Mouse (Mus musculus): ENCODE data around the gene Phex. TPM values are rescaled to one million over a fixed set of nuclear protein-coding genes. Genes with fewer than 3 reads are reported as not detected.
A peak's percentile ranks its signal among the peaks of the same experiment; 100 is the strongest.

Phex gene
- polyA plus RNA-seq (2012; rRNA removed) = 0.21 and 0.42 TPM in 2 replicates

- Histone ChIP-seq H3K27ac (ENCODE audit: insufficient read depth, low read length) (no peak within 1 kb of the TSS), H3K4me3 (ENCODE audit: insufficient read depth, low read length) (no peak within 1 kb of the TSS), H3K4me1 (ENCODE audit: control insufficient read depth, insufficient read depth, low read length) (no peaks in the 10 kb centered on the region)
- TF ChIP-seq POLR2A (IDR thresholded peaks at IDR 0.05; ENCODE audit: extremely low read depth, insufficient read depth, low read length) = no peak
- no peak for TF ChIP-seq CTCF (IDR thresholded peaks at IDR 0.05; ENCODE audit: extremely low read depth, insufficient read depth, low read length)
Observed at GRCm38 (mm10) chrX:157415212-157415611, at the start of gene Phex. Gene Phex (minus strand): TSS chrX:157415312.

- Histone ChIP-seq H3K4me3 (ENCODE audit: insufficient read depth, low read length) (no peak overlapping the region), H3K27ac (ENCODE audit: insufficient read depth, low read length) (no peak overlapping the region), H3K4me1 (ENCODE audit: control insufficient read depth, insufficient read depth, low read length) (no peaks in the 10 kb centered on the region)
- TF ChIP-seq POLR2A (IDR thresholded peaks at IDR 0.05; ENCODE audit: extremely low read depth, insufficient read depth, low read length) (no peak), CTCF (IDR thresholded peaks at IDR 0.05; ENCODE audit: extremely low read depth, insufficient read depth, low read length) (no peak)
Observed at GRCm38 (mm10) chrX:157462716-157463115, 47.6 kb upstream of the Phex start.

GRCm38 (mm10) chrX:157454430-157454829 is 39.3 kb upstream of the Phex start:
- Histone ChIP-seq H3K27ac (ENCODE audit: insufficient read depth, low read length) (no peak overlapping the region), H3K4me3 (ENCODE audit: insufficient read depth, low read length) (no peak overlapping the region), H3K4me1 (ENCODE audit: control insufficient read depth, insufficient read depth, low read length) (no peaks in the 10 kb centered on the region)
- no peak for TF ChIP-seq POLR2A (IDR thresholded peaks at IDR 0.05; ENCODE audit: extremely low read depth, insufficient read depth, low read length)
- peak; percentile 84 for TF ChIP-seq CTCF (IDR thresholded peaks at IDR 0.05; ENCODE audit: extremely low read depth, insufficient read depth, low read length)

GRCm38 (mm10) chrX:157449000-157449399 is 33.9 kb upstream of the Phex start:
- TF ChIP-seq POLR2A (IDR thresholded peaks at IDR 0.05; ENCODE audit: extremely low read depth, insufficient read depth, low read length) (no peak), CTCF (IDR thresholded peaks at IDR 0.05; ENCODE audit: extremely low read depth, insufficient read depth, low read length) (no peak)
- Histone ChIP-seq H3K27ac (ENCODE audit: insufficient read depth, low read length) (no peak overlapping the region), H3K4me1 (ENCODE audit: control insufficient read depth, insufficient read depth, low read length) (no peaks in the 10 kb centered on the region), H3K4me3 (ENCODE audit: insufficient read depth, low read length) (no peak overlapping the region)

- TF ChIP-seq POLR2A (IDR thresholded peaks at IDR 0.05; ENCODE audit: extremely low read depth, insufficient read depth, low read length) (no peak), CTCF (IDR thresholded peaks at IDR 0.05; ENCODE audit: extremely low read depth, insufficient read depth, low read length) (no peak)
- no peak overlapping the region for H3K27ac ChIP-seq (ENCODE audit: insufficient read depth, low read length)
- H3K4me3 ChIP-seq (ENCODE audit: insufficient read depth, low read length) = no peak overlapping the region
- no peaks in the 10 kb centered on the region for H3K4me1 ChIP-seq (ENCODE audit: control insufficient read depth, insufficient read depth, low read length)
Observed at GRCm38 (mm10) chrX:157447431-157447830, 32.3 kb upstream of the Phex start.

GRCm38 (mm10) chrX:157434768-157435167 is 19.7 kb upstream of the Phex start:
- no peak for TF ChIP-seq CTCF (IDR thresholded peaks at IDR 0.05; ENCODE audit: extremely low read depth, insufficient read depth, low read length)
- TF ChIP-seq POLR2A (IDR thresholded peaks at IDR 0.05; ENCODE audit: extremely low read depth, insufficient read depth, low read length) = no peak
- H3K27ac ChIP-seq (ENCODE audit: insufficient read depth, low read length) = no peak overlapping the region
- H3K4me1 ChIP-seq (ENCODE audit: control insufficient read depth, insufficient read depth, low read length) = no peaks in the 10 kb centered on the region
- no peak overlapping the region for H3K4me3 ChIP-seq (ENCODE audit: insufficient read depth, low read length)

- Histone ChIP-seq H3K27ac (ENCODE audit: insufficient read depth, low read length) (no peak overlapping the region), H3K4me1 (ENCODE audit: control insufficient read depth, insufficient read depth, low read length) (no peaks in the 10 kb centered on the region), H3K4me3 (ENCODE audit: insufficient read depth, low read length) (no peak overlapping the region)
- no peak for TF ChIP-seq POLR2A (IDR thresholded peaks at IDR 0.05; ENCODE audit: extremely low read depth, insufficient read depth, low read length)
- TF ChIP-seq CTCF (IDR thresholded peaks at IDR 0.05; ENCODE audit: extremely low read depth, insufficient read depth, low read length) = no peak
Observed at GRCm38 (mm10) chrX:157419451-157419850, 4.3 kb upstream of the Phex start.

- TF ChIP-seq CTCF (IDR thresholded peaks at IDR 0.05; ENCODE audit: extremely low read depth, insufficient read depth, low read length) (no peak), POLR2A (IDR thresholded peaks at IDR 0.05; ENCODE audit: extremely low read depth, insufficient read depth, low read length) (no peak)
- Histone ChIP-seq H3K4me1 (ENCODE audit: control insufficient read depth, insufficient read depth, low read length) (no peaks in the 10 kb centered on the region), H3K27ac (ENCODE audit: insufficient read depth, low read length) (no peak overlapping the region), H3K4me3 (ENCODE audit: insufficient read depth, low read length) (no peak overlapping the region)
Observed at GRCm38 (mm10) chrX:157404919-157405318, 10.2 kb downstream of the Phex start.

GRCm38 (mm10) chrX:157391241-157391640 is 23.9 kb downstream of the Phex start:
- no peak overlapping the region for H3K4me3 ChIP-seq (ENCODE audit: insufficient read depth, low read length)
- H3K4me1 ChIP-seq (ENCODE audit: control insufficient read depth, insufficient read depth, low read length) = no peaks in the 10 kb centered on the region
- TF ChIP-seq CTCF (IDR thresholded peaks at IDR 0.05; ENCODE audit: extremely low read depth, insufficient read depth, low read length) = no peak
- TF ChIP-seq POLR2A (IDR thresholded peaks at IDR 0.05; ENCODE audit: extremely low read depth, insufficient read depth, low read length) = no peak
- no peak overlapping the region; the same call in 1 of the 2 replicates for H3K27ac ChIP-seq (ENCODE audit: insufficient read depth, low read length)

GRCm38 (mm10) chrX:157390102-157390501 is 25.0 kb downstream of the Phex start:
- Histone ChIP-seq H3K4me1 (ENCODE audit: control insufficient read depth, insufficient read depth, low read length) (no peaks in the 10 kb centered on the region), H3K27ac (ENCODE audit: insufficient read depth, low read length) (no peak overlapping the region), H3K4me3 (ENCODE audit: insufficient read depth, low read length) (no peak overlapping the region)
- TF ChIP-seq CTCF (IDR thresholded peaks at IDR 0.05; ENCODE audit: extremely low read depth, insufficient read depth, low read length) (no peak), POLR2A (IDR thresholded peaks at IDR 0.05; ENCODE audit: extremely low read depth, insufficient read depth, low read length) (no peak)

All from cortical plate, adult 2 months (tissue).